Mouse (Mus musculus) cerebellum, adult 2 months (tissue): ENCODE measurements around the gene Ctcf.

Experiments used
- CTCF ChIP-seq: fragments of 200-500 bp; IDR thresholded peaks from 2 replicates; pipeline ENCODE4 v1.5.1; 2011; ENCODE audit warnings: low read depth, mild to moderate bottlenecking, control low read depth, low read length, moderate library complexity, borderline replicate concordance; ENCODE audit not compliant: insufficient read depth
- POLR2A ChIP-seq: fragments of 200-500 bp; IDR thresholded peaks from 2 replicates; pipeline ENCODE4 v1.6.1; 2011; ENCODE audit warnings: low read length, control low read depth, borderline replicate concordance; ENCODE audit not compliant: insufficient read depth

DNA sequence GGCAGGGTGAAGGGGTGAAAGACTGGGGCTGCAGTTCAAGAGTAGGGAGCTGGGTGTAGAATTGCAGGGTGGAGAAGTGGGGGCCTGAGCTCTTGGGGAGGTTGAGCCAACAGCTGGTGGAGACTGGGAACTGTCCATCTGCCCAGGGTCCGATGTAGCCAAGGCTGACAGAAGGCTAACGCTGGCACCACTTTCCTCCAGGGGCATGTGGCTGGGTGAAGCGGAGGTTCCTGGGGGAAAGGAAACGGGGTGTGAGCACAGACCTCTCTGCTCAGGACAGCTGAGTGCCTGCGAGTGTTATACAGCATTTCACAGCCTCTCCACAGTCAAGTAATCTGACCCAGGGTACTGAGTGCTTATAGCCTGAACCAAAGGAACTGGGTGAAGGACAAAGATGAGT lies 62.4 kb downstream of the Ctcf start:
- no peak for TF ChIP-seq POLR2A
- TF ChIP-seq CTCF: no peak
